Mouse (Mus musculus) cortical plate, adult 2 months (tissue): Measurements from ENCODE around the gene Gna11. TPM values are rescaled to one million over a fixed set of nuclear protein-coding genes. Genes with fewer than 3 reads are reported as not detected.

Experiments
- H3K27ac ChIP-seq: fragments of 200-500 bp; 2 replicates; pipeline ENCODE4 v1.5.1; 2012; ENCODE audit warnings: low read length, control low read depth, inconsistent platforms; ENCODE audit not compliant: insufficient read depth
- H3K4me1 ChIP-seq: fragments of 200-500 bp; 2 replicates; pipeline ENCODE4 v1.6.1; 2011; ENCODE audit warnings: low read length; ENCODE audit not compliant: control insufficient read depth, insufficient read depth
- H3K4me3 ChIP-seq: fragments of 200-500 bp; 2 replicates; pipeline ENCODE4 v1.5.1; 2011; ENCODE audit warnings: mild to moderate bottlenecking, low read length, control low read depth; ENCODE audit not compliant: insufficient read depth
- CTCF ChIP-seq: fragments of 200-500 bp; IDR thresholded peaks from 2 replicates; pipeline ENCODE4 v1.5.1; 2011; ENCODE audit warnings: mild to moderate bottlenecking, control low read depth, low read length; ENCODE audit not compliant: insufficient read depth; ENCODE audit errors: extremely low read depth
- POLR2A ChIP-seq: fragments of 200-500 bp; IDR thresholded peaks from 2 replicates; pipeline ENCODE4 v1.6.1; 2011; ENCODE audit warnings: mild to moderate bottlenecking, low read length, control low read depth; ENCODE audit not compliant: insufficient read depth; ENCODE audit errors: extremely low read depth
- polyA plus RNA-seq: library from polyadenylated mRNA; depleted of rRNA; stranded (reverse); fragments of >200 nt; gene quantifications from 2 replicates; pipeline ENCODE4 v1.2.3, GENCODE M21; 2012

The Gna11 gene
- polyA plus RNA-seq, 1 experiment, result 147 TPM

DNA sequence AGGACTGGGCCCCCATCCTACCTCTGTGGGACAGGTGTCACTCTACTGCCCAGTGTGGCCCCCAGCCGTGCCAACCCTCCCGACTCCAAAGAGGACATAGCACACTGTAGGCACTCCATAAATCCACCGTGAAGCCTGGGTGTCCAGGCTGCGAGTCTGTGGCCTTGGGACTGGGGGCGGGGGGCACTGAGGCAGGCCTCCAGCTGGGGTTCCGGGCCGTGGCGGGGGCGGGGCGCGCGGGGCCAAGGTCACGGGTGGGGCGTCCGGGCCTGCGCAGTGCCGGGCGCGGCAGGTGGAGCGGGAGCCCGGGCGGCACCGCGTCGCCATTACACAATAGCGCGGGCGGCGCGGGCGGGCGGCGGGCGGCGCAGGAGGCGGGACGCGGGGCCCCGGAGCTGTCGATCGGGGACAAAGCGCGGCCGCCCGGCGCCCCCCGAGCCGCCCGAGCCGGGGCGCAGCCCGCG lies 14.2 kb upstream of the Gna11 start, which contains the start of gene Aes:
Gene Aes (plus strand): TSS at position 326 of the 464 bp plus-strand sequence.
- H3K4me1 ChIP-seq, result peaks cover 4% of the 10 kb centered on the region; the same call in 1 of the 2 replicates
- TF ChIP-seq CTCF, result no peak
- no peak for TF ChIP-seq POLR2A
- peak within 1 kb of the TSS; percentile 100 for H3K27ac ChIP-seq
- H3K4me3 ChIP-seq, result peak within 1 kb of the TSS; percentile 100

GRCm38 (mm10) chr10:81557491-81557890 lies 12.5 kb upstream of the Gna11 start:
- Histone ChIP-seq H3K27ac (no peak overlapping the region), H3K4me3 (no peak overlapping the region), H3K4me1 (peaks cover 4% of the 10 kb centered on the region; the same call in 1 of the 2 replicates)
- no peak for TF ChIP-seq CTCF
- no peak for TF ChIP-seq POLR2A

- Histone ChIP-seq H3K27ac (no peak overlapping the region), H3K4me1 (peaks cover 5% of the 10 kb centered on the region; the same call in 1 of the 2 replicates), H3K4me3 (no peak overlapping the region)
- 0 out of 2 replicates have a peak, but pooled peaks have one; percentile 20 for TF ChIP-seq CTCF
- TF ChIP-seq POLR2A, result no peak
Observed at GRCm38 (mm10) chr10:81556282-81556681, 11.3 kb upstream of the Gna11 start.

DNA sequence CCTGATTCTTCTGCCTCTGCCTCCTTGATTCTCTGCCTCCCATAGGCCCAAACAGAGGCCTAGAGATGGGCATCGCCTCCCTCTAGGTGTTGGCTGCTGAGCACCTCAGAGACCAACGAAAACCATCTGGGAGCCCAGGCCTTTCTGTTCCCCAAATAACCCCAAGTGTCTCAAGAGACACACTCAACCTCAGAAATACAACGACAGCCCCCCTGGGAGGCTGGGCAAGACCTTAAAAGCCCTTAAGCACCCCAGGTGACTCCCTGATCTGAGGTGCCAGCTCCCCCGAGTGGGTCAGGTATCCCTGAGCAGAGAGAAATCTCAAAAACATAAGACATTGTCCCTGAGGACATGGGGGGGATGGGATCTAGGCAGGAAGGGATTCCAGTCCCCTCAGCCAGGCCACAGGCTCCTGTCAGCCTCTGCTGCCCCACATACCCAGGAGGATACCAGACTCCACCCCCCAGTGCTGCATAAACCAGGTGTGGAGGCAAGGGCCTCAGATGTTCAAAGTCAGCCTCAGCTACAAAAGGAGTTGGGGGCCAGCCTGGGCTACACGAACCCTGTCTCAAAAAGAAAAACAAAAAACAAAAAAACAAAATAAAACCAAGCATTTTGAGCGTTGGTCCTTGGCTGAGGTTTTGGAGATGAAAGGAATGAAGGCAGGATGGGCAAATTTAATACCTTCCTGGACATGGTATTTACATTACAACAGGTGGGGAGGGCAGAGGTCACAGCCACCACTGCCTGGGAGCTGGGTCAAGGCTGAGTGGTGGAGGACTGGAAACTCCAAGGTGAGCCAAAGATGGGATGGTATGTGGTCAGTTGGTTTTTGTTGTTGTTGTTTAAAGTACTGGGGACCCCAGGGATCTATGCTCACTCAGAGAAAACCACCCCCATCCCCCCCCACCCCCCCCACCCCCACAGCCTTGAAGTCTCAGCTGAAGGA lies 9.1 kb upstream of the Gna11 start:
- Histone ChIP-seq H3K4me3 (no peak overlapping the region), H3K27ac (no peak overlapping the region), H3K4me1 (peaks cover 5% of the 10 kb centered on the region; the same call in 1 of the 2 replicates)
- no peak for TF ChIP-seq POLR2A
- TF ChIP-seq CTCF, result no peak

DNA sequence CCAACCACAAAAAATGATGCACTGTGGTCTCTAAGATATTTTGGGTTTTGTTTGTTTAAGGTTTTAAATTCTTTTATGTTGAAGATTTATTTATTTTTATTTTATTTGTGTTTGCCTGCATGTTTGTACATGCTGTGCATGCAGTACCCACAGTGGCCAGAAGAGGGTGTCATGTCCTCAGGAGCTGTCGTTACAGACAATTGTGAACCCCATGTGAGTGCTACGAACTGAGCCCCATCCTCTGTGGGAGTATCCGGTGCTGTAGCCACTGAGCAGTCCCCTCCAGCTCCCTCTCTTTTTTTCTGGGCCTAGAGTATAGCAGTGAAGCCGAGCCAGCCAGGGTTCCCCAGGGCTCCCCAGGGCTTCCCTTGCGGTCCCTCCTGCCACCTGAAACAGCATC lies 8.2 kb upstream of the Gna11 start:
- Histone ChIP-seq H3K4me1 (peaks cover 2% of the 10 kb centered on the region; the same call in 1 of the 2 replicates), H3K27ac (no peak overlapping the region), H3K4me3 (no peak overlapping the region)
- no peak for TF ChIP-seq POLR2A
- TF ChIP-seq CTCF, result peak; percentile 51

GRCm38 (mm10) chr10:81551597-81552102 lies 6.7 kb upstream of the Gna11 start:
- Histone ChIP-seq H3K4me3 (no peak overlapping the region), H3K27ac (no peak overlapping the region), H3K4me1 (peaks cover 2% of the 10 kb centered on the region; the same call in 1 of the 2 replicates)
- no peak for TF ChIP-seq POLR2A
- peak; percentile 76 for TF ChIP-seq CTCF

- peak; percentile 59 for TF ChIP-seq CTCF
- no peak for TF ChIP-seq POLR2A
- peaks cover 4% of the 10 kb centered on the region; the same call in 1 of the 2 replicates for H3K4me1 ChIP-seq
- no peak overlapping the region for H3K4me3 ChIP-seq
- H3K27ac ChIP-seq, result no peak overlapping the region
Observed at GRCm38 (mm10) chr10:81550257-81550656, 5.3 kb upstream of the Gna11 start.

DNA sequence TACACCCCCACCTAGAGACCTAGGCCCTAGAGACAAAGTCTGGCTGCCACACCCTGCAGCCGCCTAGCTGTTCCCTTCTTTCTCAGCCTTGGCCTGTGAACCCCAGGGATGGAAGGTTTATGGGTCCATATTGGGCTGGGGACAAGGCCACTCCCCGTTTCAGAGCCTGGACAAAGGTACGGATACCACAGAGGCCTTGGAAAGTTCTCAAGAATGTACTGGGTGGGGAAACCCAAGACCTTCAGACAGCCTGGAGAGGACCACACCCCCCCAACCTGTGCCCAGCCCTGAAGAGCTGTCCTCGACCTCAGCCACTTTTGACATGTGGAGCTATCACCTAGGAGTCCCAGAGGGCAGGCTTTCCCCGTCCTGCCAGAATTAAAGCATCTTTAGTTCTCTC lies 4.0 kb upstream of the Gna11 start:
- no peak overlapping the region for H3K4me3 ChIP-seq
- TF ChIP-seq CTCF (no peak), POLR2A (no peak)
- no peak overlapping the region for H3K27ac ChIP-seq
- peaks cover 4% of the 10 kb centered on the region; the same call in 1 of the 2 replicates for H3K4me1 ChIP-seq

DNA sequence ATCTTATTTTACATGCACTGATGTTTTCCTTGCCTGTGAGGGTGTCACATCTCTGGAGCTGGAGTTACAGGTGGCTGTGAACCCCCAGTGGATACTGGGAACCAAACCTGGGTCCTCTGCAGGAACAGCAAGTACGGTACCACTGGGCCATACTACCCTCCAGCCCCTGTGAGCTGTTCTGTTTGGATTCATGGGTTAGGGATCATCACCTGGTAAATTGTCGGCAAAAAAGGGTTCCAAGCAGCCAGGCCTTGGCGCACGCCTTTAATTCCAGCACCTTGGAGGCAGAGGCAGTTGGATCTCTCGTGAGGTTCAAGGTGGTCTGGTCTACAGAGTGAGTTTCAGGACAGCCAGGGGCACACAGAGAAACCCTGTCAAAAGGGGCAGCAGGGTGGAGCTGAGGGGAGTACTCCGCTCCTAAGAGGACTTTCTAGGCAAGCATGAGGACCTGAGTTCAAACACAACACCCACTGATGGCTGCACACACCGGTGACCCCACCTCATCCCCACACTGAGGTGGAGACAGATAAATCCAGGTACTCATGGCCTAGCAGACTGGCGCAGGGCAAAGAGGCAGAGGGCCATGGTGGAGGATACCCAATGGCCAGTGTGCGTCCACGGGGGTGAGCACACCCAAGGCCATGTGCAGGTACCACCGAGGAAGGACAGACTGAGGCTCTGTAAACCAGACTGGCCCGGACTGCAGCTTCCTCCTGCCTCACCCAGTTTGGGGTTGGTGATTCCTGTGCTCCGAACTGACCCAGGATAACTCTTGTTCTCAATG lies 2.0 kb upstream of the Gna11 start:
- no peak for TF ChIP-seq CTCF
- TF ChIP-seq POLR2A, result no peak
- Histone ChIP-seq H3K27ac (no peak overlapping the region), H3K4me1 (peaks cover 9% of the 10 kb centered on the region), H3K4me3 (no peak overlapping the region)
